Mouse (Mus musculus) ES-E14 (cell line): ENCODE results near the gene Sbk2. TPM values are rescaled to one million over a fixed set of nuclear protein-coding genes. Genes with fewer than 3 reads are reported as not detected.

Source experiments
- DNase-seq: peaks from one replicate; pipeline ENCODE4 v3.0.0-alpha.2; 2013; ENCODE audit warnings: low read depth, low spot score
- H3K27ac ChIP-seq: 2 replicates; pipeline ENCODE4 v1.5.1; 2012; ENCODE audit warnings: low read depth, mild to moderate bottlenecking, low read length, moderate library complexity, mixed read lengths; ENCODE audit not compliant: poor library complexity, insufficient read depth, severe bottlenecking
- H3K36me3 ChIP-seq: 2 replicates; pipeline ENCODE4 v1.6.1; 2012; ENCODE audit warnings: mild to moderate bottlenecking, low read length, moderate library complexity, mixed read lengths; ENCODE audit not compliant: control insufficient read depth, poor library complexity, insufficient read depth, severe bottlenecking
- H3K4me1 ChIP-seq, 2 experiments: fragments of 150-350 bp in 1 of 2; sonication (generic) in 1 of 2; 2 replicates each; pipeline ENCODE4 v1.6.1; 2012; ENCODE audit warnings: low read length in 2 of 2, mild to moderate bottlenecking in 1 of 2, mixed read lengths in 1 of 2; ENCODE audit not compliant: control insufficient read depth in 2 of 2, insufficient read depth in 2 of 2, poor library complexity in 1 of 2
- H3K4me3 ChIP-seq, 2 experiments: fragments of 150-350 bp in 1 of 2; sonication (generic) in 1 of 2; 2 replicates each; pipeline ENCODE4 v1.5.1; 2012; ENCODE audit warnings: low read length in 2 of 2, low read depth in 1 of 2, mild to moderate bottlenecking in 1 of 2, mixed read lengths in 1 of 2; ENCODE audit not compliant: insufficient read depth in 1 of 2, poor library complexity in 1 of 2, severe bottlenecking in 1 of 2
- H3K9ac ChIP-seq: 2 replicates; pipeline ENCODE4 v1.6.1; 2012; ENCODE audit warnings: low read depth, mild to moderate bottlenecking, low read length, mixed read lengths; ENCODE audit not compliant: poor library complexity, insufficient read depth, severe bottlenecking
- H3K9me3 ChIP-seq: fragments of 150-350 bp; sonication (generic); 2 replicates; pipeline ENCODE4 v1.6.1; 2012; ENCODE audit warnings: low read depth, mild to moderate bottlenecking, low read length; ENCODE audit not compliant: control insufficient read depth, insufficient read depth
- CHD2 ChIP-seq: IDR thresholded peaks from 2 replicates; pipeline ENCODE4 v1.6.1; 2014; ENCODE audit warnings: mild to moderate bottlenecking, low read depth, low read length, inconsistent platforms
- HCFC1 ChIP-seq: IDR thresholded peaks from 2 replicates; pipeline ENCODE4 v1.6.1; 2012; ENCODE audit warnings: low read length, inconsistent platforms, borderline replicate concordance; ENCODE audit not compliant: insufficient read depth
- MAFK ChIP-seq: IDR thresholded peaks from 2 replicates; pipeline ENCODE4 v1.6.1; 2014; ENCODE audit warnings: mild to moderate bottlenecking, low read depth, low read length, inconsistent platforms; ENCODE audit not compliant: insufficient read depth
- ZC3H11A ChIP-seq: IDR thresholded peaks from 2 replicates; pipeline ENCODE4 v1.6.1; 2012; ENCODE audit warnings: low read depth, mild to moderate bottlenecking, inconsistent platforms, low read length, borderline replicate concordance
- ZNF384 ChIP-seq: IDR thresholded peaks from 2 replicates; pipeline ENCODE4 v1.6.1; 2012; ENCODE audit warnings: low read depth, low read length, inconsistent platforms
- in situ Hi-C, 2 experiments: fragments of 600-800 bp; cut with MboI; formaldehyde crosslinking; loops; one replicate each; pipeline ENCODE4 v1.15.1; 2025; ENCODE audit warnings: low sequenced_read_pairs in 2 of 2, inconsistent platforms in 1 of 2; ENCODE audit not compliant: unreplicated experiment in 2 of 2
- total RNA-seq: library from RNA; depleted of rRNA; stranded (reverse); fragments of 300-350 nt; gene quantifications from 2 replicates; pipeline ENCODE4 v1.2.3, GENCODE M21; 2012

Sbk2 gene
- total RNA-seq, 1 experiment, result 0.22 TPM

DNA sequence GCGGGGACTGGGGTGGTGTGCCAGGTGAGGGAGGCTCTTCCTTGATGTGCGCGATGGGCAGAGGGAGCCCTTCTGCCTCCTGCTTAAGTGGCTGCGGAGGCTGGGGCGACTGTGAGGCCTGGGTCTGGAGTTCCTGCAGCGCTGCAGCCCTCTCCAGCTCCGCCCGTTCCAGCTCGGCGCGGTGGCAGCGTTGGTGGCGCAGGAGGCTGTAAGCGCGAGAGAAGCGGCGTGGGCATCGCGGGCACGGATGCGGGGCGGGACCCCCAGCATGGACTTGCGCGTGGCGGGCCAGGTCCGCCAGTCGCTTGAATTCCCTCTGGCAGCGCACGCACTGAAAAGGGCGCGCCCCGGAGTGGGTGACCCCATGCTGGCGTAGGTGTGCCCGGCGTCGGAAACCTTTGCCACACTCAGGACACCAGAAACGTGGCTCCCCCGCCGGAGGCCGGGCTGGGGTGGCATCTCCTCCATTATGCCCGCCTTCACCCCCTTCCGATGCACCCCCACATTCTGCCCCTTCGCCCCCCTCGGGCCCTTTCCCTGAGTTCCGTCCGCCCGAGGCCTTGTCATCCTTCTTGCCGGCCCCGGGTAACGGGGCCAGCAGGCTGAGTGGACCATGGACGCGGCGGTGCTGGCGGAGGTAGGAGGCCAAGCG is 29.3 kb upstream of the Sbk2 start:
- H3K9me3 ChIP-seq, result no peaks in the 10 kb centered on the region
- in situ Hi-C loops, result no loop called here
- H3K36me3 ChIP-seq, result no peaks in the 10 kb centered on the region
- peaks cover 0 to 3% of the 10 kb centered on the region in 2 experiments; a peak in 1 of 4 replicates for H3K4me1 ChIP-seq
- H3K9ac ChIP-seq, result no peak overlapping the region; the same call in 1 of the 2 replicates
- DNase-seq, result no peak
- H3K27ac ChIP-seq, result no peak overlapping the region
- TF ChIP-seq HCFC1 (no peak), CHD2 (no peak), MAFK (no peak), ZNF384 (no peak), ZC3H11A (no peak)
- peak overlapping the region; percentile 46 to 48 for H3K4me3 ChIP-seq

DNA sequence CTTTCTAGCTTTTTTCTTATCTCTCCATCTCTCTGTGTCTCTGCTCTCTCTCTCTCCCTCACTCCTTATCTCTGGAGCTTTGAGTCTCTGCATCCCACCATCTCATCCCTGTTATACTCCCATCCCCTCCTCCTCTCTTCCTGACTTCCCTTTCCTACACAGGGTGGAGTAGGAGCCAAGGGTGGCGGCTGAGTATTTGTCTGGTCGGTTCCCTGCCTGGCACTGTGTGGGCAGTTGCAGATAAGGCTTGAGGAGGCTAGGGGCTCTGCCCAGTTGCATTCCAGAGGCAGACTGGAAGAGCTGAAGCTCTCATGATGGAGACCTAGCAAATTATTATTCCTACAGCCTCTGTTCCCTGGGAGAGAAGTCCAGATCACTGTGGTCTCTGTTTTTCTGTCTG is 24.0 kb upstream of the Sbk2 start:
- DNase-seq, result no peak
- in situ Hi-C loops, result no loop called here

DNA sequence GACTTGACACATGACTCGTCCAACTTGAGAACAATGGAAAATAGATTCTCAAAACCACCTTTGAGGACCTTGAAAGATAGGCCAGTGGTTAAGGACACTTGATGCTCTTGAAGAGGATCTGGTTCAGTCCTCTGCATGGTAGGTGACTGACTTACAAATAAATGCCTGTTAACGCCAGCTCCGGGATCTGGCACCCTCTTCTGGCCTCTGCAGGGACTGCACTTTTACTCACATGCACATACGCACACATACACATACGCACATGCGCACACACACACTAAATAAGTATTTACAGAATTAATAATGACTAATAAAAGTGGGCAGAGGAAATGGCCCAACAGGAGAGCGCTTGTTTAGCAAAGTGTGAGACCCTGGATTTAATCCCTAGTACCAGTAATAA is 12.6 kb upstream of the Sbk2 start:
- no peak for TF ChIP-seq MAFK
- TF ChIP-seq ZC3H11A, result no peak
- no peak for TF ChIP-seq HCFC1
- no peak for TF ChIP-seq CHD2
- no peak for TF ChIP-seq ZNF384
- no peak overlapping the region for H3K27ac ChIP-seq
- in situ Hi-C loops, result no loop called here
- no peak overlapping the region for H3K4me3 ChIP-seq
- no peak overlapping the region for H3K9ac ChIP-seq
- no peaks in the 10 kb centered on the region for H3K9me3 ChIP-seq
- no peaks in the 10 kb centered on the region for H3K36me3 ChIP-seq
- no peak for DNase-seq
- H3K4me1 ChIP-seq, result no peaks in the 10 kb centered on the region

More for the DNA sequence above, 24.0 kb upstream of the Sbk2 start:
- Histone ChIP-seq H3K27ac (no peak overlapping the region), H3K4me1 (no peaks in the 10 kb centered on the region), H3K36me3 (no peaks in the 10 kb centered on the region), H3K9me3 (no peaks in the 10 kb centered on the region), H3K9ac (no peak overlapping the region), H3K4me3 (no peak overlapping the region)
- TF ChIP-seq CHD2, result no peak
- TF ChIP-seq MAFK, result no peak

DNA sequence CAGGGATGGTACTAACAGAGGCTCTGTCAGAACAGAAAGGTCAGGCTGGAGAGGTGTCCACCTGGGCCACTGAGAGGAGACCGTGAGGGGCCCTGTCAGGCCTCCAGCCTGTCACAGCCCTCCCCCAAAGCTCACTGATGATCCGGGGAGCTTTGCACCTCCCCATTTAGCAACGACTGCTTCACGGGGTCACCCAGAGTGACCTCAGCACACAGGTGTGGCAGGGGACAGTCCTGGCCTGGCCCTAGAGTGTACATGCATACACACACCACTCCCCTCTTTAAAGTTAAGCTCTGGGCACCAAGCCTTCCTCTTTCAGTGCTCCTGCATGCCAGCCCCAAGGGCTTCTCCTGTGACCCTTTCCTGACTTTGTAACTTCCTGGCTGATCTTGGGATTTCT is 11.2 kb upstream of the Sbk2 start:
- Histone ChIP-seq H3K4me1 (no peaks in the 10 kb centered on the region), H3K27ac (no peak overlapping the region), H3K4me3 (no peak overlapping the region), H3K9ac (no peak overlapping the region), H3K36me3 (no peaks in the 10 kb centered on the region), H3K9me3 (no peaks in the 10 kb centered on the region)
- in situ Hi-C loops, result no loop called here
- TF ChIP-seq MAFK (no peak), HCFC1 (no peak), ZC3H11A (no peak), ZNF384 (no peak), CHD2 (no peak)
- no peak for DNase-seq

DNA sequence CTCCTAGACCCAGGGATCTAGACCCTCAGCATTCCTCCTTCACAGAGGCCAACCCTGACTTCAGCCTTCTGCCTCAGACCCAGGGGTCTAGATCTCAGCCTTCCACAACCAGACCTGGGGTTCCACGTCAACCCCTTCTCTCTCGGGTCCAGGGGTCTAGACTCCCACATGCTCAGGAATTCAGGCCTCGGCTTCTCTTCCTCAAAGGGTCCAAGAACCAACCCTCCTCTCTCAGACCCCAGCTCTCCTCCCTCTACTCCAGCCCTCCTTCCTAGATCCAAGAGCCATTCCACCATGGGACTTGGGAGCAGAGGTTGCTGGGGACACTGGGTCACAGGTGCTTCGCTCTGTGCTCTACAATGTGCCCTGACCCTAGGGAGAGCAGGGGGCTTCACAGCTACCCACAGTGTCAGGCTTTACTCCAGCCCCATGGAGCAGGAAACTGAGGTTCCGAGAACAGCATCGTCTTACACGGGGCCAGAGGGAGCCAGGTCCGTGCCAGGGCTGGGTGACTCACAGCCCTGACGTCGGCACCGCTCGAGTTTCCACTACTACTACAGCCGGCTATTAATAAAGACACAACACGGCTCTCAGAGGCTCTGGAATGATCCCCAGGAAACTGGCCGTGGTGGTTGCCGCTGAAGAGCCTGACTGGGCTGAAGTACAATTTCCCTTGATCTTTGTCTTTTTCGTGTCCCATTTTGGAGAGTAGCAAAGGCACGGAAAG is 8.3 kb upstream of the Sbk2 start:
- TF ChIP-seq MAFK, result no peak
- no peak for TF ChIP-seq CHD2
- TF ChIP-seq ZC3H11A, result no peak
- TF ChIP-seq ZNF384, result no peak
- TF ChIP-seq HCFC1, result no peak
- Histone ChIP-seq H3K9me3 (no peaks in the 10 kb centered on the region), H3K4me3 (no peak overlapping the region), H3K36me3 (no peaks in the 10 kb centered on the region), H3K4me1 (no peaks in the 10 kb centered on the region), H3K27ac (no peak overlapping the region), H3K9ac (no peak overlapping the region)
- no peak for DNase-seq
- in situ Hi-C loops, result no loop called here
